Mouse (Mus musculus) liver, adult 2 months (tissue): ENCODE results near the gene Pigl.

Experiments
- CTCF ChIP-seq: fragments of 200-500 bp; IDR thresholded peaks from 2 replicates; pipeline ENCODE4 v1.5.1; 2011; ENCODE audit warnings: low read depth, low read length, control low read depth
- POLR2A ChIP-seq: fragments of 200-500 bp; IDR thresholded peaks from 2 replicates; pipeline ENCODE4 v1.6.1; 2011; ENCODE audit warnings: low read length, control low read depth; ENCODE audit not compliant: insufficient read depth; ENCODE audit errors: extremely low read depth

DNA sequence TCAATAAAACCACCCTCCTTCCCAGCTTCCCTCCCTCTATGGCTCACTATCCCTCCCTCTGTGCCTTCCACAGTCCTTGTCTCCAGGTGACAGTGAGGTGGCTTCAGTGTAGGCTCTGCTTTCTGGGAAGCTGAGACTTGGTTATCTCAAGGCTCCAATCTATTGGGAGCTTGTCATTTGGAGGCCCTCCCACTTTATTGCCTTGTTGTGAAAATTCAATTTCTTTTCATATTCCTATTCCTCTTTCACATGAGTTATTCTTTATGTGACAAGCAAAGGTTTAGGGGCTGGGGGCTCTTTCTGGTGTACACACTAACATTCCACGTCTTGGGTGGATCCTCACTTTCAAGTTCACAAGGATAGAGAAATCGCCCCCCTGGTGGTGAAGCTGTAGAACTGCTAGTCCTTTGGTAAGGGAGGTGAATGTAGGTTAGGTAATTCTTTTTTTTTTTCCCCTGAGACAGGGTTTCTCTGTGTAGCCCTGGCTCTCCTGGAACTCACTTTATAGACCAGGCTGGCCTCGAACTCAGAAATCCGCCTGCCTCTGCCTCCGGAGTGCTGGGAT lies 38.0 kb downstream of the Pigl start:
- peak; percentile 40 for TF ChIP-seq CTCF
- TF ChIP-seq POLR2A = no peak
